Mouse (Mus musculus) monocyte, adult 59 days (primary cell): ENCODE data around the gene Bricd5. TPM values are rescaled to one million over a fixed set of nuclear protein-coding genes. Genes with fewer than 3 reads are reported as not detected.

ENCODE experiments used
- total RNA-seq, 2 experiments: library from RNA; stranded (reverse); gene quantifications; one replicate each; pipeline ENCODE4 v1.2.4; 2023

The Bricd5 gene
- total RNA-seq: not detected

GRCm38 (mm10) chr17:24473612-24474275 lies at the start of gene Bricd5:
Bricd5 (plus strand) TSS chr17:24473884.

GRCm38 (mm10) chr17:24426471-24427169 lies 47.1 kb upstream of the Bricd5 start, which contains the start of gene Eci1:
Eci1 (plus strand) TSS chr17:24426641.

GRCm38 (mm10) chr17:24442632-24443155 lies 31.0 kb upstream of the Bricd5 start, which contains the start of gene Dnase1l2:
Dnase1l2 (minus strand) TSS chr17:24443105.

GRCm38 (mm10) chr17:24469910-24470602 lies 3.6 kb upstream of the Bricd5 start, which contains the start of the genes E4f1 and Pgp:
E4f1 (minus strand) TSS chr17:24470313.
Pgp (plus strand) TSS chr17:24470392.

GRCm38 (mm10) chr17:24478663-24479380 lies 5.1 kb downstream of the Bricd5 start, which contains the start of gene Mlst8:
Mlst8 (minus strand) TSS chr17:24479078.

GRCm38 (mm10) chr17:24488186-24488661 lies 14.5 kb downstream of the Bricd5 start, which contains the start of gene Caskin1:
Caskin1 (plus strand) TSS chr17:24488601.

Other genes starting within 250 kb of the Bricd5 start
- 10 to 100 TPM; 15.7 to 16.9 TPM for gene Ccnf, start 222.4 kb upstream of the Bricd5 start, total RNA-seq
- under 1 TPM; 0.26 to 0.27 TPM for gene Abca17, start 122.8 kb upstream of the Bricd5 start, total RNA-seq
- 10 to 100 TPM; 75.4 to 76.2 TPM for gene Abca3, start 121.9 kb upstream of the Bricd5 start, total RNA-seq
- 10 to 100 TPM; 82.6 to 84.4 TPM for gene Rnps1, start 59.3 kb upstream of the Bricd5 start, total RNA-seq
- gene Eci1, start 47.2 kb upstream of the Bricd5 start, total RNA-seq: 10 to 100 TPM; 20.9 to 22.4 TPM
- gene Dnase1l2, start 30.8 kb upstream of the Bricd5 start, total RNA-seq: 1 to 10 TPM; 2.4 to 3.3 TPM
- gene E4f1, start 3.6 kb upstream of the Bricd5 start, total RNA-seq: 10 to 100 TPM; 37.7 to 43.5 TPM
- 10 to 100 TPM; 14.8 to 18.7 TPM for gene Pgp, start 3.5 kb upstream of the Bricd5 start, total RNA-seq
- 10 to 100 TPM; 19.4 to 24.9 TPM for gene Mlst8, start 5.2 kb downstream of the Bricd5 start, total RNA-seq
- not detected for gene Caskin1, start 14.7 kb downstream of the Bricd5 start, total RNA-seq
- gene Traf7, start 54.1 kb downstream of the Bricd5 start, total RNA-seq: 100 to 1,000 TPM; 141 to 154 TPM
- 1 to 10 TPM in 1 of 2 experiments, under 1 TPM in 1; 0.58 to 1.6 TPM for gene Rab26, start 60.3 kb downstream of the Bricd5 start, total RNA-seq
- gene Pkd1, start 76.0 kb downstream of the Bricd5 start, total RNA-seq: 10 to 100 TPM; 41.4 to 46.0 TPM
- gene Tsc2, start 158.7 kb downstream of the Bricd5 start, total RNA-seq: 10 to 100 TPM; 68.8 to 75.5 TPM
- gene Nthl1, start 158.8 kb downstream of the Bricd5 start, total RNA-seq: 1 to 10 TPM; 1.7 to 2.5 TPM
- 1 to 10 TPM; 2.1 to 2.9 TPM for gene Slc9a3r2, start 176.4 kb downstream of the Bricd5 start, total RNA-seq
- not detected for gene Npw, start 184.6 kb downstream of the Bricd5 start, total RNA-seq
- gene Zfp598, start 195.8 kb downstream of the Bricd5 start, total RNA-seq: 10 to 100 TPM; 46.6 to 48.8 TPM
- gene Syngr3, start 216.1 kb downstream of the Bricd5 start, total RNA-seq: not detected
- gene Gfer, start 222.3 kb downstream of the Bricd5 start, total RNA-seq: 10 to 100 TPM; 15.5 to 18.1 TPM
- gene Noxo1, start 222.3 kb downstream of the Bricd5 start, total RNA-seq: 1 to 10 TPM; 3.4 to 5.3 TPM
- gene Tbl3, start 233.8 kb downstream of the Bricd5 start, total RNA-seq: 10 to 100 TPM; 16.1 to 22.1 TPM
- gene Rnf151, start 244.2 kb downstream of the Bricd5 start, total RNA-seq: not detected
- 100 to 1,000 TPM; 714 to 754 TPM for gene Rps2, start 244.2 kb downstream of the Bricd5 start, total RNA-seq